Mouse (Mus musculus) granulocyte monocyte progenitor cell, adult 5-6 weeks (primary cell): ENCODE results near the gene Hist1h4c. TPM values are rescaled to one million over a fixed set of nuclear protein-coding genes. Genes with fewer than 3 reads are reported as not detected.

ENCODE experiments used
- ATAC-seq: replicated peaks from 2 replicates; pipeline ENCODE4 v1.8.0; 2016; ENCODE audit warnings: mild to moderate bottlenecking, moderate TSS enrichment, inconsistent platforms; ENCODE audit not compliant: poor library complexity, severe bottlenecking
- total RNA-seq, 2 experiments: library from RNA; stranded (forward) in 1 of 2; stranded (reverse) in 1 of 2; fragments of 200-712, 200-1000 nt in 1 of 2; fragments of >200 nt in 1 of 2; fragmentation: Nextera tagmentation in 1 of 2; gene quantifications; 2 replicates each; pipeline ENCODE4 v1.2.3; 2014 to 2017

Gene Hist1h4c
- total RNA-seq, 2 experiments from 2014 or later = 14.3 to 366 TPM

GRCm38 (mm10) chr13:23659636-23660366 is 38.5 kb downstream of the Hist1h4c start:
- ATAC-seq = no peak

Other genes with a start within 250 kb of the Hist1h4c start
Only the 30 nearest of the 38 such genes appear.
- 60.4 and 108 TPM in 2 replicates for gene Hist1h3g, start 163.0 kb downstream of the Hist1h4c start, total RNA-seq (2014; fragmentation: Nextera tagmentation)
- gene Hist1h3g, start 163.0 kb downstream of the Hist1h4c start, total RNA-seq (2017) = 191 and 281 TPM in 2 replicates
- 17.1 and 20.3 TPM in 2 replicates for gene Hist1h2bh, start 155.1 kb downstream of the Hist1h4c start, total RNA-seq (2014; fragmentation: Nextera tagmentation)
- gene Hist1h2bh, start 155.1 kb downstream of the Hist1h4c start, total RNA-seq (2017) = 126 and 172 TPM in 2 replicates
- gene Hist1h3f, start 154.4 kb downstream of the Hist1h4c start, total RNA-seq (2014; fragmentation: Nextera tagmentation) = 4.9 and 8.2 TPM in 2 replicates
- gene Hist1h3f, start 154.4 kb downstream of the Hist1h4c start, total RNA-seq (2017) = 77.5 and 127 TPM in 2 replicates
- gene Hist1h4f, start 146.8 kb downstream of the Hist1h4c start, total RNA-seq (2014; fragmentation: Nextera tagmentation) = 37.6 and 86.3 TPM in 2 replicates
- 2,370 and 2,590 TPM in 2 replicates for gene Hist1h4f, start 146.8 kb downstream of the Hist1h4c start, total RNA-seq (2017)
- gene Hist1h1d, start 145.2 kb downstream of the Hist1h4c start, total RNA-seq (2014; fragmentation: Nextera tagmentation) = 13.1 and 13.2 TPM in 2 replicates
- gene Hist1h1d, start 145.2 kb downstream of the Hist1h4c start, total RNA-seq (2017) = 109 and 113 TPM in 2 replicates
- 27.2 and 37.9 TPM in 2 replicates for gene Hist1h3e, start 136.1 kb downstream of the Hist1h4c start, total RNA-seq (2014; fragmentation: Nextera tagmentation)
- gene Hist1h3e, start 136.1 kb downstream of the Hist1h4c start, total RNA-seq (2017) = 218 and 293 TPM in 2 replicates
- 5.5 and 7.4 TPM in 2 replicates for gene Hist1h2ae, start 127.2 kb downstream of the Hist1h4c start, total RNA-seq (2014; fragmentation: Nextera tagmentation)
- 405 and 464 TPM in 2 replicates for gene Hist1h2ae, start 127.2 kb downstream of the Hist1h4c start, total RNA-seq (2017)
- 160 and 268 TPM in 2 replicates for gene Hist1h2bg, start 127.1 kb downstream of the Hist1h4c start, total RNA-seq (2014; fragmentation: Nextera tagmentation)
- 1,365 and 1,429 TPM in 2 replicates for gene Hist1h2bg, start 127.1 kb downstream of the Hist1h4c start, total RNA-seq (2017)
- 148 and 188 TPM in 2 replicates for gene Hist1h2bf, start 124.3 kb downstream of the Hist1h4c start, total RNA-seq (2014; fragmentation: Nextera tagmentation)
- gene Hist1h2bf, start 124.3 kb downstream of the Hist1h4c start, total RNA-seq (2017) = 453 and 461 TPM in 2 replicates
- gene Hist1h2ad, start 124.1 kb downstream of the Hist1h4c start, total RNA-seq (2014; fragmentation: Nextera tagmentation) = not detected in 2 replicates
- gene Hist1h2ad, start 124.1 kb downstream of the Hist1h4c start, total RNA-seq (2017) = 685 and 1,721 TPM in 2 replicates
- gene Hist1h3d, start 122.7 kb downstream of the Hist1h4c start, total RNA-seq (2014; fragmentation: Nextera tagmentation) = 52.8 and 62.0 TPM in 2 replicates
- gene Hist1h3d, start 122.7 kb downstream of the Hist1h4c start, total RNA-seq (2017) = 83.5 and 136 TPM in 2 replicates
- 116 and 278 TPM in 2 replicates for gene Hist1h4d, start 116.9 kb downstream of the Hist1h4c start, total RNA-seq (2014; fragmentation: Nextera tagmentation)
- gene Hist1h4d, start 116.9 kb downstream of the Hist1h4c start, total RNA-seq (2017) = 929 and 1,118 TPM in 2 replicates
- gene Hist1h2be, start 77.3 kb downstream of the Hist1h4c start, total RNA-seq (2014; fragmentation: Nextera tagmentation) = 16.4 and 17.5 TPM in 2 replicates
- gene Hist1h2be, start 77.3 kb downstream of the Hist1h4c start, total RNA-seq (2017) = 82.4 and 146 TPM in 2 replicates
- gene Hist1h1e, start 75.9 kb downstream of the Hist1h4c start, total RNA-seq (2014; fragmentation: Nextera tagmentation) = 111 and 199 TPM in 2 replicates
- gene Hist1h1e, start 75.9 kb downstream of the Hist1h4c start, total RNA-seq (2017) = 255 and 282 TPM in 2 replicates
- 2.4 and 4.1 TPM in 2 replicates for gene Hist1h2ac, start 14.5 kb downstream of the Hist1h4c start, total RNA-seq (2014; fragmentation: Nextera tagmentation)
- gene Hist1h2ac, start 14.5 kb downstream of the Hist1h4c start, total RNA-seq (2017) = 173 TPM in 2 replicates
- gene Hist1h2bc, start 14.3 kb downstream of the Hist1h4c start, total RNA-seq (2014; fragmentation: Nextera tagmentation) = 57.7 and 70.7 TPM in 2 replicates
- gene Hist1h2bc, start 14.3 kb downstream of the Hist1h4c start, total RNA-seq (2017) = 274 and 374 TPM in 2 replicates
- not detected in 2 replicates for gene Hist1h1t, start 2.6 kb downstream of the Hist1h4c start, total RNA-seq (2014; fragmentation: Nextera tagmentation)
- 1.0 TPM in 1 of 2 replicates, not detected in the other for gene Hist1h1t, start 2.6 kb downstream of the Hist1h4c start, total RNA-seq (2017)
- 7.9 and 19.9 TPM in 2 replicates for gene Hfe, start 12.4 kb upstream of the Hist1h4c start, total RNA-seq (2014; fragmentation: Nextera tagmentation)
- gene Hfe, start 12.4 kb upstream of the Hist1h4c start, total RNA-seq (2017) = 7.6 and 9.7 TPM in 2 replicates
- gene Hist1h1c, start 40.4 kb upstream of the Hist1h4c start, total RNA-seq (2014; fragmentation: Nextera tagmentation) = 61.8 and 110 TPM in 2 replicates
- 737 and 810 TPM in 2 replicates for gene Hist1h1c, start 40.4 kb upstream of the Hist1h4c start, total RNA-seq (2017)
- 24.5 and 38.0 TPM in 2 replicates for gene Hist1h3c, start 47.1 kb upstream of the Hist1h4c start, total RNA-seq (2014; fragmentation: Nextera tagmentation)
- gene Hist1h3c, start 47.1 kb upstream of the Hist1h4c start, total RNA-seq (2017) = 507 and 886 TPM in 2 replicates
- 155 and 176 TPM in 2 replicates for gene Hist1h2bb, start 48.3 kb upstream of the Hist1h4c start, total RNA-seq (2014; fragmentation: Nextera tagmentation)
- gene Hist1h2bb, start 48.3 kb upstream of the Hist1h4c start, total RNA-seq (2017) = 3,446 and 3,529 TPM in 2 replicates
- gene Hist1h2ab, start 52.7 kb upstream of the Hist1h4c start, total RNA-seq (2014; fragmentation: Nextera tagmentation) = 9.2 and 31.4 TPM in 2 replicates
- 1,996 and 2,074 TPM in 2 replicates for gene Hist1h2ab, start 52.7 kb upstream of the Hist1h4c start, total RNA-seq (2017)
- 92.5 and 158 TPM in 2 replicates for gene Hist1h3b, start 53.8 kb upstream of the Hist1h4c start, total RNA-seq (2014; fragmentation: Nextera tagmentation)
- gene Hist1h3b, start 53.8 kb upstream of the Hist1h4c start, total RNA-seq (2017) = 628 and 657 TPM in 2 replicates
- gene Hist1h4b, start 58.6 kb upstream of the Hist1h4c start, total RNA-seq (2014; fragmentation: Nextera tagmentation) = 70.4 and 87.8 TPM in 2 replicates
- 487 and 745 TPM in 2 replicates for gene Hist1h4b, start 58.6 kb upstream of the Hist1h4c start, total RNA-seq (2017)
- gene Hist1h4a, start 62.8 kb upstream of the Hist1h4c start, total RNA-seq (2014; fragmentation: Nextera tagmentation) = 9.3 and 71.7 TPM in 2 replicates
- gene Hist1h4a, start 62.8 kb upstream of the Hist1h4c start, total RNA-seq (2017) = 657 and 709 TPM in 2 replicates
- gene Hist1h3a, start 63.9 kb upstream of the Hist1h4c start, total RNA-seq (2014; fragmentation: Nextera tagmentation) = 33.7 and 64.5 TPM in 2 replicates
- 287 and 376 TPM in 2 replicates for gene Hist1h3a, start 63.9 kb upstream of the Hist1h4c start, total RNA-seq (2017)
- 143 and 207 TPM in 2 replicates for gene Hist1h1a, start 65.2 kb upstream of the Hist1h4c start, total RNA-seq (2014; fragmentation: Nextera tagmentation)
- gene Hist1h1a, start 65.2 kb upstream of the Hist1h4c start, total RNA-seq (2017) = 1,974 and 2,146 TPM in 2 replicates
- gene Trim38, start 71.5 kb upstream of the Hist1h4c start, total RNA-seq (2014; fragmentation: Nextera tagmentation) = not detected in 2 replicates
- not detected in 2 replicates for gene Trim38, start 71.5 kb upstream of the Hist1h4c start, total RNA-seq (2017)
- not detected in 2 replicates for gene Slc17a2, start 108.5 kb upstream of the Hist1h4c start, total RNA-seq (2014; fragmentation: Nextera tagmentation)
- not detected in 2 replicates for gene Slc17a2, start 108.5 kb upstream of the Hist1h4c start, total RNA-seq (2017)
- not detected in 2 replicates for gene Slc17a3, start 141.0 kb upstream of the Hist1h4c start, total RNA-seq (2014; fragmentation: Nextera tagmentation)
- gene Slc17a3, start 141.0 kb upstream of the Hist1h4c start, total RNA-seq (2017) = not detected in 2 replicates